ENCODE assay signal across 13 mouse cellular contexts in genomic region chr12:83208841-83209240, GRCm38 (mm10).
DNase-seq lines count a peak whose midpoint lies in the region; ATAC-seq and TF ChIP-seq lines count a peak whose summit lies in the region.
"Had no signal": no experiment of that assay in that cellular context is flagged by ENCODE, and none has a peak within 500 bp of the region (broad histone marks: within the 10 kb centered on the region; RNA-seq: fewer than 3 reads in every experiment).

No protein-coding gene starts in this region.

- WGBS in forebrain, embryonic 10.5 days = 73% methylated on average over 6 of the region's 6 CpGs
- WGBS in forebrain, embryonic 12.5 days = 63% methylated on average over 6 of the region's 6 CpGs
- WGBS in heart, embryonic 14.5 days = 59% methylated on average over 6 of the region's 6 CpGs
- WGBS in neural tube, embryonic 14.5 days = 63% methylated on average over 6 of the region's 6 CpGs

- no peak overlapping the region for H3K9ac ChIP-seq in forebrain, embryonic 12.5 days
- H3K9ac ChIP-seq in heart, embryonic 14.5 days (ENCODE audit: low read length) = no peak overlapping the region
- H3K9ac ChIP-seq in neural tube, embryonic 14.5 days (replicated peaks; ENCODE audit: low read depth, low read length) = no peak overlapping the region

- no peaks in the 10 kb centered on the region for H3K9me3 ChIP-seq in forebrain, embryonic 10.5 days
- H3K9me3 ChIP-seq in forebrain, embryonic 12.5 days = no peaks in the 10 kb centered on the region
- no peaks in the 10 kb centered on the region for H3K9me3 ChIP-seq in heart, embryonic 14.5 days (ENCODE audit: control insufficient read depth, low read length)
- no peaks in the 10 kb centered on the region for H3K9me3 ChIP-seq in neural tube, embryonic 14.5 days (ENCODE audit: control insufficient read depth, low read length)

- no peak for DNase-seq in forebrain, embryonic 10.5 days (ENCODE audit: extremely low spot score, low spot score)
- DNase-seq in heart, postnatal 36 days = no peak
- no peak for DNase-seq in layer of hippocampus, adult 2 months (ENCODE audit: low spot score in 2 of 2)
- DNase-seq in layer of hippocampus, adult 11-12 months (ENCODE audit: low spot score) = no peak
- no peak for DNase-seq in spleen, postnatal 4 days (ENCODE audit: low spot score in 2 of 2)
- DNase-seq: kidney, adult 2 months; lung, postnatal 10 days; thymus, adult 18-20 months had no signal

- TF ChIP-seq CTCF in layer of hippocampus, adult 2 months (conservative IDR thresholded peaks at IDR 0.05) = no peak

- intact Hi-C loops in heart, postnatal 36 days (cut with DNase I) = no loop called here

- peak overlapping the region; percentile 30; the same call in 1 of the 2 replicates for H3K27ac ChIP-seq in forebrain, embryonic 10.5 days
- H3K27ac ChIP-seq in forebrain, embryonic 12.5 days = no peak overlapping the region
- H3K27ac ChIP-seq in heart, embryonic 14.5 days (replicated peaks in 1 of 2; ENCODE audit: control insufficient read depth in 1 of 2, insufficient read depth in 1 of 2, low read depth in 2 of 2, low read length in 2 of 2) = peak overlapping the region; percentile 78 to 81
- H3K27ac ChIP-seq in layer of hippocampus, adult 2 months = peak overlapping the region; percentile 59
- H3K27ac ChIP-seq in neural tube, embryonic 14.5 days (ENCODE audit: low read depth, low read length) = peak overlapping the region; percentile 30; the same call in 1 of the 2 replicates

- peaks cover 46% of the 10 kb centered on the region for H3K4me1 ChIP-seq in forebrain, embryonic 10.5 days
- H3K4me1 ChIP-seq in forebrain, embryonic 12.5 days = peaks cover 23% of the 10 kb centered on the region
- peaks cover 42 to 58% of the 10 kb centered on the region in 2 experiments for H3K4me1 ChIP-seq in heart, embryonic 14.5 days (ENCODE audit: control insufficient read depth in 2 of 2, insufficient read depth in 2 of 2, low read length in 2 of 2)
- peaks cover 9% of the 10 kb centered on the region for H3K4me1 ChIP-seq in neural tube, embryonic 14.5 days (ENCODE audit: control insufficient read depth, insufficient read depth, low read length)

- no peaks in the 10 kb centered on the region for H3K36me3 ChIP-seq in forebrain, embryonic 10.5 days (replicated peaks)
- H3K36me3 ChIP-seq in forebrain, embryonic 12.5 days (replicated peaks) = no peaks in the 10 kb centered on the region
- no peaks in the 10 kb centered on the region for H3K36me3 ChIP-seq in heart, embryonic 14.5 days (ENCODE audit: control insufficient read depth, insufficient read depth, low read length)
- no peaks in the 10 kb centered on the region for H3K36me3 ChIP-seq in neural tube, embryonic 14.5 days (ENCODE audit: control insufficient read depth, insufficient read depth, low read length)

- H3K27me3 ChIP-seq in forebrain, embryonic 10.5 days (ENCODE audit: poor library complexity, severe bottlenecking) = no peaks in the 10 kb centered on the region
- peaks cover 1% of the 10 kb centered on the region; the same call in 1 of the 2 replicates for H3K27me3 ChIP-seq in forebrain, embryonic 12.5 days
- no peaks in the 10 kb centered on the region for H3K27me3 ChIP-seq in heart, embryonic 14.5 days (ENCODE audit: control insufficient read depth, insufficient read depth, low read length)
- no peaks in the 10 kb centered on the region for H3K27me3 ChIP-seq in neural tube, embryonic 14.5 days (ENCODE audit: control insufficient read depth, insufficient read depth, low read length)

- ATAC-seq in forebrain, embryonic 12.5 days (ENCODE audit: low FRiP score) = no peak
- no peak for ATAC-seq in heart, embryonic 14.5 days (ENCODE audit: insufficient number of reproducible peaks, insufficient read depth, low FRiP score, low read depth)
- no peak for ATAC-seq in neural tube, embryonic 14.5 days (ENCODE audit: low read depth)
- ATAC-seq: activated CD4-positive, CD25-positive, alpha-beta regulatory T cell, adult 4 months; Patski had no signal

- H3K4me2 ChIP-seq in forebrain, embryonic 12.5 days = no peak overlapping the region
- H3K4me2 ChIP-seq in heart, embryonic 14.5 days (ENCODE audit: low read length) = no peak overlapping the region
- H3K4me2 ChIP-seq in neural tube, embryonic 14.5 days (ENCODE audit: low read depth, low read length) = no peak overlapping the region

- H3K4me3 ChIP-seq in forebrain, embryonic 10.5 days = no peak overlapping the region
- no peak overlapping the region for H3K4me3 ChIP-seq in forebrain, embryonic 12.5 days (replicated peaks)
- H3K4me3 ChIP-seq in heart, embryonic 14.5 days (ENCODE audit: control insufficient read depth in 1 of 2, insufficient read depth in 1 of 2, low read depth in 1 of 2, low read length in 2 of 2) = no peak overlapping the region
- no peak overlapping the region for H3K4me3 ChIP-seq in layer of hippocampus, adult 2 months
- H3K4me3 ChIP-seq in neural tube, embryonic 14.5 days (ENCODE audit: low read depth, low read length) = no peak overlapping the region
